Comparison of ENCODE assay signal across 8 mouse cellular contexts in genomic region chr10:25239156-25239555, GRCm38 (mm10).
DNase-seq lines count a peak whose midpoint lies in the region; ATAC-seq lines count a peak whose summit lies in the region.

No protein-coding gene starts in this region.

- 0 out of 2 replicates have a peak, but pooled peaks have one; percentile 55 for ATAC-seq in forebrain, embryonic 15.5 days (replicated peaks)
- ATAC-seq in neural tube, embryonic 11.5 days (ENCODE audit: insufficient read depth, low FRiP score, low TSS enrichment): peak; percentile 45; the same call in 1 of the 2 replicates

- no peak overlapping the region for H3K4me3 ChIP-seq in forebrain, embryonic 15.5 days
- H3K4me3 ChIP-seq in neural tube, embryonic 11.5 days (ENCODE audit: low read depth, low read length): no peak overlapping the region

- H3K27ac ChIP-seq in forebrain, embryonic 15.5 days (replicated peaks): no peak overlapping the region
- H3K27ac ChIP-seq in neural tube, embryonic 11.5 days (ENCODE audit: low read depth, low read length): no peak overlapping the region

- H3K36me3 ChIP-seq in forebrain, embryonic 15.5 days: no peaks in the 10 kb centered on the region
- H3K36me3 ChIP-seq in neural tube, embryonic 11.5 days (ENCODE audit: control insufficient read depth, insufficient read depth, low read length): no peaks in the 10 kb centered on the region

- intact Hi-C loops in left cerebral cortex, postnatal 14 days (cut with DNase I): no loop called here

- no peaks in the 10 kb centered on the region for H3K27me3 ChIP-seq in forebrain, embryonic 15.5 days
- H3K27me3 ChIP-seq in neural tube, embryonic 11.5 days (ENCODE audit: control insufficient read depth, insufficient read depth, low read length): no peaks in the 10 kb centered on the region

- 25% methylated on average over 9 of the region's 9 CpGs for WGBS in forebrain, embryonic 15.5 days
- WGBS in neural tube, embryonic 11.5 days: 29% methylated on average over 9 of the region's 9 CpGs

- H3K4me2 ChIP-seq in forebrain, embryonic 15.5 days (replicated peaks): no peak overlapping the region
- H3K4me2 ChIP-seq in neural tube, embryonic 11.5 days (ENCODE audit: low read depth): no peak overlapping the region

- no peak overlapping the region for H3K9ac ChIP-seq in forebrain, embryonic 15.5 days (replicated peaks)
- H3K9ac ChIP-seq in neural tube, embryonic 11.5 days (ENCODE audit: low read length): no peak overlapping the region

- peak; percentile 12 for DNase-seq in gastrocnemius, adult 18-20 months (ENCODE audit: low spot score)
- no peak for DNase-seq in gastrocnemius, adult 8-10 months (ENCODE audit: low spot score in 2 of 2)
- DNase-seq in B cell, adult 2 months: peak; percentile 42 to 43
- DNase-seq in cerebellum, adult 11-12 months: peak; percentile 27
- DNase-seq in left cerebral cortex, postnatal 14 days (ENCODE audit: low spot score in 2 of 2): peak; percentile 47 to 56
- DNase-seq in neural tube, embryonic 11.5 days (ENCODE audit: low spot score): peak; percentile 50
- no peak for DNase-seq in yolk sac, embryonic 10.5 days (ENCODE audit: low spot score)

- no peaks in the 10 kb centered on the region for H3K9me3 ChIP-seq in forebrain, embryonic 15.5 days
- no peaks in the 10 kb centered on the region for H3K9me3 ChIP-seq in neural tube, embryonic 11.5 days (ENCODE audit: control insufficient read depth, low read length)

- no peaks in the 10 kb centered on the region for H3K4me1 ChIP-seq in forebrain, embryonic 15.5 days
- H3K4me1 ChIP-seq in neural tube, embryonic 11.5 days (ENCODE audit: control insufficient read depth, insufficient read depth, low read length): no peaks in the 10 kb centered on the region

Comparison
In these comparisons a context has a peak if more than half of its experiments do, and no peak if none do; other contexts are left out.
1. DNase-seq: peak in gastrocnemius, adult 18-20 months (single experiment), B cell, adult 2 months (2 of 2), cerebellum, adult 11-12 months (single experiment), left cerebral cortex, postnatal 14 days (2 of 2) and neural tube, embryonic 11.5 days (single experiment); none in gastrocnemius, adult 8-10 months (0 of 2) and yolk sac, embryonic 10.5 days (single experiment).